Mouse (Mus musculus): Measurements from ENCODE around the gene Myo1b.

The Myo1b gene

DNA sequence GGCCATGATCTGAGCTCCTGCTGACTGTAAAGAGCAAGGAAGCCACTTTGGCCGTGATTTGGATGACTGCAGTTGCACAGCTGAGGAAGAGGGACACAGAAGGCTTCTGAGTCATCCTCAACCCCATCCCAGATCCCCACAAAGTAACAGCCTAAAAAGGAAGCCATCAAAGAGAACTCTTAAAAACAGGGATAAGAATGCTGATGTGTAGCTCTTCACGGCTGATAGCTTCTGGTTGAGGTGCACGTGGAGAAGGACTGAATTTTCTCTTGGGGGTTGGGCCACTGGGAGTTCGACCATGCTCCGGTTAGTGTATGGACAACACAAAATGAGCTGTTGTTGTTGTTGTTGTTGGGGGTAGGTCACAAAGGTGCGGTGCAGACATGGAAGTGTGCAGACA is 181.2 kb downstream of the Myo1b start:
- DNase-seq (ENCODE audit: low spot score in 2 of 2): no peak

DNA sequence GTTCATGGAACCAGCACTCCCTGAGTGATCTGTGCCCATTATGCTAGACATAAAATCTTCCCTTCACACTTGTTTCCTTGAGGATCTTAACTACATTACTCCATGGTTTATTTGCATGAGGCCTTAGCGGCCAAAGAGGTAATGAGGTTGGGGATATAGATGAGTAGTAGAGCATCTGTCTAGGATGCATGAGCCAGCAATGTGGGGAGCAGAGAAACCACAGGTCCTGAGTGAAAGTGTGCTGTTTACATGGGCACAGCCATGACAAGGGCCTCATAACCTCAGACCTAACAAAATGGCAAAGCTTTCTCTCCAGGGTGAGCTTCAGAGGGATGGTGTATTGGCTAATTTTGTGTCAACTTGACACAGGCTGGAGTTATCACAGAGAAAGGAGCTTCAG is 186.5 kb downstream of the Myo1b start:
- no peak for DNase-seq (ENCODE audit: low spot score in 2 of 2)

DNA sequence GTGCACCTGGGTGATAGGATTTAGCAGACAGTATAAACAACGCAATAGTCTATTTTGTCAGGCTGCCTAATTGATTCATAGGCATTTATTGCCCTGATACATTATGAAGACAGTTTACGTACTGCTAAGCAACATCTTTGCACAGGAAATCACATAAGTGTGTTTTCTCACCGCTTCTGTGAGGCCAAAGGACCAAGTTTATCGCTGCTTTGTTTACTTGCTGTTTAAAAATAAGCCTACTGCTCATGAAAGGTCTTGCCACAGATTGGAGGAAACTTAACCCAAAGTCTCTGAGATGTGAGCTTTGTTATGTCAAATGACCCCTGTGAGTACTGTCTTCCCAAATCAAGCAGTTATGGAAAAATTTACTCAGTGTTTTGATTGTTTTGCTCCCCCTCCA is 187.1 kb downstream of the Myo1b start:
- no peak for DNase-seq (ENCODE audit: low spot score in 2 of 2)

DNA sequence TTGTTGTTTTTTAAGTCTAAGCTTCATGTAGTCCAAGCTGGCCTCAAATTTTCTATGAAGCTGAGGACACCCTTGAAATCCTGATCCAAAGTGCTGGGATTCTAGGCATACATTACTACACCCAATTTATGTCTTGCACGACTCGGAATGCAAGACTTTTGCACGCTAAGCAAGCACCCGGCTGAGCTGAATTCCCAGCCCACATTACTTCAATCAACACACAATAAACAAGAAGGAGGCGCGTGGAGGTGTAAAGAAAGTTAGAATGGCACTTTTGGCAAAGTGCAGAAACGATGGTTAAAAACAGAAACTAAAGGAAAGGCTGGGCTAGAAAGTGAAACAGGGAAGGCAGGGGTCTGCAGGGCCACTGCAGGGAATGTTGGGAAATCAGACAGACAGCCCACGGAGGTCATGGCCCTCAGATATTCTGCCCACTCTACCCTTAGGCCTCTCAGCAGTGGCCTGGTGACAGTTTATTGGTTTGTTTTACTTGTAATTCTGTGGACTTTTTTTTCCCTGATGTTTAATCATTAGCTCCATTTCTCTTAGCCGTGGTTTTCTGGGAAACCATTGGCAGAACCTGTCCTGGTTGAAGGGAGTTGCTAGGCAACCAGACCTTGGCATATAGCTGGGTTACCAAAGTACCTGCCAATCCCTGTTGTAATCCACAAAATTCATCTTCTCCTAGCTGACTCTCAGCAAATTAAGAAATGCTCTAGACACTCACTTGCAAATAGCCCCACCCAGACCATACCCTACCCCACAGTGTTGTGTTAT is 195.8 kb downstream of the Myo1b start:
- peak; percentile 8 to 37 for DNase-seq (ENCODE audit: low spot score in 2 of 2)

DNA sequence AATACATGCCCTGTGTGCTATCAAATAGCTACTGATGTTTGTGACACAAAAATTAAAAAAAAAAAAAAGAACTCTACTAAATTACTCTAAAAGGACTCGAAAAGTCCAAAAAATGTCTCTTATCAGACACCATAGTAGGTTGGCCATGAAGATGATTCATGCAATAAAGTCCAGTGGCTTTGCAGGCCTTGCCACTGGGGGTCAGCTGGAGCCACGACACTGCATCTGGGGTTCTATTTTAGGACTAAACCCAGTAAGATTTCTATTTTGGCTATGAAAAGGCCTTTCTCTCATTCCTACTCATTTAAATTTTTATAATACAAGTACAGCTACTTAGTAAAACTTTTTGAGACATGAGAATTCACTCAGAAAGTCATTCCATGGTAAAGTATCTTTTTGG is 205.0 kb downstream of the Myo1b start:
- no peak for DNase-seq (ENCODE audit: low spot score in 2 of 2)

DNA sequence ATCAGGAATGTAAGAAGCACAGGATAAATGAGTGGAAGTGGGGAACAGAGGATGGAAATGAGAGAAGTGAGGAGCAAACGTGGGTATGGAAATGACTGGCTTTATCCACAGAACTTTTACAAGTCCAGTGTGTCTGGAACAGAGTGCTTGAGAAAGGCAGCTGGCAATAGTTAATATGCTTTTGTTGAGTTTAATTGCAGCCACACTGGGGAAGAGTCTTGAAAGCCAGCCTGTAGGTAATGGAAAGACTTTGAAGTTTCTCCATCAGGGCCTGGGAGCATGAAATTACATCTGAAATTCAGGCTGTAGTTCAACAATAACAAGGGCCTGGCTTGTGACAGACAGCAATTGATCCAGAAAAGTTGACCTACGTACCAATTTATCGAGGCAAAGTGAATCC is 209.8 kb downstream of the Myo1b start:
- no peak for DNase-seq (ENCODE audit: low spot score in 2 of 2)

DNA sequence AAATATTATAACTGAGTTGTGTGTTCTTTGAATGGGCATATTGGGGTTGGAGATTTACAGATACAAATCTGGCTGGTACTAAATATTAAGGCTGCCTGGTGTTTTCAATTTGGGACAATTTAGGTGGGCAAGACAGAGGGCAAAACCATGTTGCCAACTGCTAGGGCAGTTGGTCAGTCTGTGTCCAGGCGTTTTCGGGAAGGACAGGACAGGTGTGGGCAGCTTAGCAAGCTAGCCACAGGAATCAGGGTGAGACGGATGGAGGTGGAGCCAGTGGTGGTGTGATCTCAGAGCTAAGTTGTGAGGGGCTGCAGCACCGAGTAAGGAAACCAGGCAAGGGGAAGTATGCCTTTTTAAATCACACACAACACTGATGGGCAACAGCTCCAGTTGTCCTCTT is 211.3 kb downstream of the Myo1b start:
- no peak for DNase-seq (ENCODE audit: low spot score in 2 of 2)

All from frontal cortex, postnatal 36 days (tissue).